Mouse (Mus musculus): ENCODE results near the gene Dnm1. TPM values are rescaled to one million over a fixed set of nuclear protein-coding genes. Genes with fewer than 3 reads are reported as not detected.
"Not testable (repeated sequence)": the region's sequence is repeated elsewhere in the genome, so short reads cannot be mapped to it uniquely, and the experiment has no call there.

Dnm1 gene
- total RNA-seq, 2 experiments from 2014 or later: 18.9 to 25.7 TPM

DNA sequence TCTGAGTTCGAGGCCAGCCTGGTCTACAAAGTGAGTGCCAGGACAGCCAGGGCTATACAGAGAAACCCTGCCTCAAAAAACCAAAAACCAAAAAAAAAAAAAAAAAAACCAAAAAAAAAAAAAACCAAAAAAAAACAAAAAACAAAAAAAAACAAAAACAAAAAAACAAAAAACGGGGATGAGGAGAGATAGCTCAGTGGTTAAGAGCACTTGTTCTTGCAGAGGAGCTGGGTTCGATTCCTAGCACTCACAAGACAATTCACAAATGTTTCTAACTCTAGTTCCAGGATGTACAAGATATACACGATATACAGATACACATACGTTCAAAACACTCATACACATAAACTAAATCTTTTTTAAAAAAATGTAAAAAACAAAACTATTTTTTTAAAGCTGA is 9.1 kb upstream of the Dnm1 start:
- not testable (repeated sequence) for DNase-seq

DNA sequence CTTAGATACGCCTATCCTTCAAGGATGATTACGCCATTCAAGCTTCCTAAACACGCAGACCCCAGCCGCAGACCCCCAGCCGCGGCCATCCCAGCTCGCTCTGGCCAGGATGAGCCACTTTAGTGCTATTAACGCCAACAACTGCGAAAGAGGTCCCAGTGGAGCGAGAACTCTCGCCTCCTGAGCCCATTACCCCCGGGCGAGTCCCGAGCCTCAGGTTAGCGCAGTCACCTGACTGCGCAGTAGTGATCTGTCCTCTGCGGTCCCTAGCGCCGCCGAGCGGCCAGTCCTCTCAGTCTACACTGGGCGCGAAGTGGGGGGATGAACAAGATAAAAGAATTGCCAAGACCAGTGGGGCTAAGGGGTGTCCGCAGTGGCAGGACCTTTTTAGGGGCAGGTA is 8.3 kb upstream of the Dnm1 start:
- DNase-seq: peak; percentile 67

- peak; percentile 68 for DNase-seq
Observed at GRCm38 (mm10) chr2:32360741-32361140, 7.6 kb upstream of the Dnm1 start.

GRCm38 (mm10) chr2:32358381-32358780 is 5.2 kb upstream of the Dnm1 start:
- DNase-seq: no peak

DNA sequence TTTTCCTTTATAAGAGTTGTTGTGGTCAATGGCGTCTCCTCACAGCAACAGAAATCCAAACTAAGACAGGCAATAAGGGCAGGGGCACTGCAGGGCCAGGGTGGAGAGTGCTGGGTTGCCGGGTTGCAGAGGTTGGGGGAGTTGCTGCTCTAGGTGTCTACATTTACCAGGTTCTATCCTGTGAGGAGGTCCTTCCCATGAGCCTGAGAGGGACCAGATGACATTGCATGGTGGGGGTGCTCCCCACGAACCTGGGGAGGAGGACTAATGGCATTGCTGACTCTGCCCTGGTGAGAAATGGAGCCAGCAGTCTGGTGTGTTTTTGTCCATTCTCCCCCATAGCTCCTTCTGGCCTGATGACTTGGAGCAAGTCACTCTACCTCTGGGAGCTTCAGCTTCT is 4.6 kb upstream of the Dnm1 start:
- no peak for DNase-seq

- DNase-seq: no peak
Observed at GRCm38 (mm10) chr2:32356216-32356615, 3.1 kb upstream of the Dnm1 start.

GRCm38 (mm10) chr2:32354336-32354895 is 1.3 kb upstream of the Dnm1 start:
- no peak for DNase-seq

DNA sequence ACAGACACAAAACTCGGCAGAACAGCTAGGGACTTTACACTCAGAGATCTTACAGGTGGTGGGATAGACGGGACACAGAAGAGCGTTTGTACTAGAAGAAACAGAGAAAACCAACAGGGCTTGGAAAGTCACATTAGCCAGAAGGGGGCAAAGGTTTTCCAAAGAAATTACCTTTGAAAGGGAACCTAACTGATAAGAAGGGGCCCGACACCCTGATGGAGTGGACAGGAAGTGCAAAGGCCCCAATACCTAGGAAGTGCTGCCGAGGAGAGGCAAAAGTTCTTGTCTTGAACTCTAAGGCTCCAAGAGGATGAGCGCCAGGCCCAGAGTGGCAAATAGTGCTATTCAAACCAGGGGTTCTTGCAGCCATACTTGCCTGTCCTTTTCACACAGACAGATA is 698 bp upstream of the Dnm1 start:
- no peak for DNase-seq

DNA sequence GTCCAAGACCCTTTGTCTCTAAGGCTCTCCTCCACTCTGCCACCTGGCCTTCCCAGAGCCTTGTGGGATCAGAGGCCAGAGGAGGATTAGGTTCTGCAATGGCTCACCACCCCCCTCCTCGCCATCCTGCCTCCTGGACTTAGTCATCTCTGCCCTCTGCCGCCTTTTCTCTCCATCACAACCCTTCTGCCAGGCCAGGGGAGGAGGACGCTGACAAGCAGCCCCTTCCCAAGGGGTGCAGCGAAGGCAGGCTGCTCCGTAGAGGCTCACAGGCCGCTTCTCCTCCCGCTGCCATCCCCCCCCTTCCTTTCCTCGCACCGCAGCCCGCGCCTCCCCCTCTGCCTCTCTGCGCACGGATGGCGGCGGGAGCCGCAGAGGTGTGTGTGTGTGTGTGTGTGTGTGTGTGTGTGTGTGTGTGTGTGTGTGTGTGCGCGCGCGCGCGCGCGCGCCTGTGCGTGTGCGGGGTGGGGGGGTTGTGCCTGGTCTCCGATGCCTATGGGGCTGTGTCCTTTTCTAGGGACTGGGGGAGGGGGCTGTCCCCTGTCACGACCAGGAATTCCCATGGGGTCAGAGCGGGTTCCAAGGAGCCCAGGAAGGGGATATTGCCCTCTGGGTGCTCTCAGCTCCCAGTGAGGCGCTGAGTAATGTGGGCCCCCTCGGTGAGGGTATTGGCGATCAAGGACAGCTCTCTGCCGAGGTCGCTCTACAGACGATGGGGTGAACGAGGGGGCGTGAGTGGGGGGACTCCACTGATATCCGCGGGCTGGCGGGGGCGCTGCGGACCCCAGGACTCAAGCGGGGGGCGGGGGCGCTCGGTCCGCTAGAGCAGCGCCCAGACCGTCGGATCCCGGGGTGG is 759 bp downstream of the Dnm1 start, which contains the start of gene Ciz1:
Gene Ciz1, plus strand, starts transcription at position 177 of the 856 bp plus-strand sequence.
- peak; percentile 38 for DNase-seq

GRCm38 (mm10) chr2:32351471-32351961 is 1.6 kb downstream of the Dnm1 start:
- DNase-seq: no peak

DNA sequence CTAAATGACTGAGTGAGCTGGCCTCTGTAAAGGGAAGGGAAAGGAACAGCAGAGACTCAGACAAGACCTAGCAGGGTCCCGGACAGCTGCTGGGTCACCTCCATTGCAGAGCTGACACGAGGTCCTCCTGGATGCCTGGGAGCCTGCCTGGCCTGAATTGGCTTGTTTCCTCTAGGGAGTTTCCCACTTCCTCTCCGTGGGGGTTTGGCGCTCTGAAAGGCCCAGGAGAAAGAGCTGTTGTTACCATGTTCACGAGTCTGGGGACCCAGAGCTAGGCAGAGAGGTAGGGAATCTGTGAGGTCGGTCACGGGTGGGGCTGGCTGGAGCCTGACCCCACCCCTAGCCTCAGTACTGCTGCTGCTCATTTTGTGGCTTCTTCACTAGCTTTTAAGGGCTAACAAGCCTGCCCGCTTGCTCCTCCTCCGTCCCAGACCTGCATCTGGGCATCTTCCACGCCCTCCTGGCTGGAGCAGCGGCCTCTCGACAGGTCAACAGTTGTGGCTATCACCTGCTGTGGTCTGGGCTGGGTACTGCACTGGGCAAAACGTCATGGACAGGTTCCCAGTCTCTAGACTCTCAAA is 2.6 kb downstream of the Dnm1 start:
- DNase-seq: no peak

GRCm38 (mm10) chr2:32349625-32350255 is 3.4 kb downstream of the Dnm1 start:
- no peak for DNase-seq

- no peak for DNase-seq
Observed at GRCm38 (mm10) chr2:32348311-32348710, 4.8 kb downstream of the Dnm1 start.

GRCm38 (mm10) chr2:32347019-32347418 is 6.1 kb downstream of the Dnm1 start:
- no peak for DNase-seq

GRCm38 (mm10) chr2:32344598-32345321 is 8.4 kb downstream of the Dnm1 start:
- DNase-seq: no peak

DNA sequence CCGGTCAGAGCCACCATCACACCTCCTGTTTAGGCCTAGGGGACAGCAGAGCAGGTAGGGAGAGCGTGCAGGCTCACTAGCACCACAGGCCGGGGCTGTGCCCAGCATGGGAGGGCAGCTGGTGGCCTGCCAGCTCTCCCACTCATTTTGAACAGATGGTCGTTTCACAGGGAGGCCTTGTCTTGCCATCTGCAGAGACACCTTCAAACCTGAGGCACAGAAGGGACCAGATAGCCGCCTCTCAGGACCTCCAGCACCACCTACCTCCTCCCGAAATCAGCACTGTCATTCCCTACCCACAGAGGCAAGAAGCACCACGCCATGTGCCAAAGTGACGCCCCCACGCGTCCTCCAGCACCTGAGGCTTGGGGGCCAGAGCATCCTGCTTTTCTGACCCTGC is 9.1 kb downstream of the Dnm1 start:
- no peak for DNase-seq

GRCm38 (mm10) chr2:32343351-32343671 is 9.8 kb downstream of the Dnm1 start:
- no peak for DNase-seq

- DNase-seq: no peak
Observed at GRCm38 (mm10) chr2:32342539-32343350, 10.4 kb downstream of the Dnm1 start.

DNA sequence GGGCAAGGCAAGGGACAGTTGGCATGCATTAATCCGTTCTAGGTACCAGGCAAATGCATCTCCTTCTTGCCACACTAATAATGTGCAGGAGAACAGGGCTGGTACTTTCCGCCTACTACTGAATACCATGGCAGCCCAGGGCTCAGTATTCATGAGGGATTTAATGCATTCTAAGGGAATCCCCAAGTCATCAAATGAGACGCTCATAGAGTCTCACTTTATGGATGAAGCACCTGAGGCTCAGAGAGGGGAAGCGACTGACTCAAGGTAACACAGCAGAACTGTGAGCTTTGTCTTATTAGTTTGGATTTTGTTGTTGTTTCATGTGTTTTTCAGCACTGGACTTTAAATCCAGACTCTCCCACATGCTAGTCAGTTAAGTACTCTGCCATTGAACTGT is 11.1 kb downstream of the Dnm1 start:
- no peak for DNase-seq

DNA sequence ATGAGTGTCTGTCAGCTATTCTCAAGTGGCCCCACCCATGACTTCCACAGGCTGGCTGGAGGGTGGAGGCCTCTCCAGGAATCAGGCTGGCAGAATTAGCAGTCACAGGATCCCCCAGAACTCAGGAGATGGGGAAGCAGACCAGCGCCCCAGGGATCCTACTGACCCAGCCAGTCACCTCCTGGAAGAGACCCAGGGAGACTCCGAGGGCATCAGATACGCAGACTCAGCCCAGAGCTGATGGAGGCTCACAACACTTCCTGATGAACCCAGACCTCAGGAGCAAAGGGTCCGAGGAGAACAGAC is 11.6 kb downstream of the Dnm1 start:
- no peak for DNase-seq

DNA sequence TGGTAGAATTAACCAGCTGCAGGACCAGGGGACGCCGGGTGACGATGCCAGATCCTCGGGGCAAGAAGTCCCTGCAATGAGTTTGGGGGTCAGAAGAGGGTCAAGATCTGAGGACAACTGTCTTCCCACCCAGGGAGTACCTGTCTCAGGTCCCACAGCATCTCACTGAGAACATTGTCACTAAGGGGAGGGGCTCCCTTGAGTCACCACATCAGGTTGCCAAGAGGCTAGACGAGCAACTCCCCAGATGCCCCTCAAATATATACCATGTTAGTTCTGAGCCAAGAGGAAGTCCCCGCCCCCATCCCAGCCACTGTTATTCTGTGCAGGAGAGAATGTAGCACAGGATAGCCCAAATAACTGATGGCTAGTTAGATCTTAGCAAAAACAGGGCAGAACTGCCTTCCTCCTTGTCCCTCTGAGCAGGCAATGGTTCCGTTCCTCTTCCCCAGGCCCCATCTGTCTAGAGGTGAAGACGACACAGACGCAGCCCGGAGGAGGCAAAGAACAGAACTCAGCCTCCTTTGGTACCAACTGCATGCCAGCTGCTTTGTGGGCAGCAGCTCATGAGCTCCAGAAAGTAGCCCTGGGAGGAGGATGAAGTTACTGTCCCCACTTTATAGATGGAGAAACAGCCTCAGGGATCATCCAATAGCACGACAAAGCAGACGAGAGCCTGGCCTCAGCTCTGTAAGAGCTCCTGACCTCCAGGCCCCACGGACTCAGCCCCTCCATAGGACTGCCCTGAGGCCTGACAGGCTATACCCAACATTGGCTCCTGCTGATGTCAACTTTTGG is 12.1 kb downstream of the Dnm1 start:
- no peak for DNase-seq

Measured in gastrocnemius, postnatal 10 days (tissue).